Mouse (Mus musculus): ENCODE results near the gene Pde4dip. TPM values are rescaled to one million over a fixed set of nuclear protein-coding genes. Genes with fewer than 3 reads are reported as not detected.

Gene Pde4dip
- polyA plus RNA-seq, 1 experiment = 31.3 TPM

GRCm38 (mm10) chr3:97844163-97844820 is 44.2 kb downstream of the Pde4dip start:
- no peak for DNase-seq (ENCODE audit: low spot score)

DNA sequence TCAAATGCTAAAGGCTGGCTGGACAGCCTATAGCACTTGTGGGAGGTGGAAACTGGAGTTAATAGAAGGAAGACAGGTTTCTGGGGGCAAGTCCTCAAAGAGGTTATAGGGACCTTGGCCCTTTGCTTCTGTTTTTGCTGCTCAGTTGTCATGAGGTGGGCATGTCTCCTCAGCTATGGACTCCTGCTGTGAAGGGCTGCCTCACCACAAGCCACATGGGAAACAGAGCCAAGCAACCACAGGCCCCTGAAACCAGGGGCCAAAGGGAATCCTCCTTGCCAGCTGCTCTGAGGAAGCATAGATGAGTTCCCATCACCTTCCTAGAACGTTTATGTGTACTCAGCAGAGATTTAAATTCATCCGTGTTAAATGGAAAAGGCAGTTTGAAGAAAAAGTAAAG is 45.9 kb downstream of the Pde4dip start:
- no peak for DNase-seq (ENCODE audit: low spot score)

DNA sequence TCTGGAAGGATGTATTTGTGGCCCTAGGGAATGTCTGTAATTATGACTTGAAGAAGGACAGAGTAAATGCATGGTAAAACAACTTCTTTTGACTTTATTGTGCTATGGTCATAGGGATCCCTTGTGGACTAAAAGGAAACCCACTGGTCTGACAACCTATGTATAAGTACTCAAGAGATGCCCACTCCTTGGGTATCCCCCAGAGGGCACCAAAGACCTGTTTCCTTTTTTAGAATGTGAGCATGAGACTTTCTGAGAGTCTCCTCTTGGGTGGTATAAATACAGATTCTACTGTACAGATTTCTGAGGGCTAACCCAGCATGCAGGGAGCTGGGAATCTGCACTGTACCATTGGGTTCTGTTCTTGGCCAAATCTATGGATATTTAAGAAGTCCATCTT is 48.1 kb downstream of the Pde4dip start:
- no peak for DNase-seq (ENCODE audit: low spot score)

GRCm38 (mm10) chr3:97835888-97836287 is 52.6 kb downstream of the Pde4dip start:
- DNase-seq (ENCODE audit: low spot score) = no peak

DNA sequence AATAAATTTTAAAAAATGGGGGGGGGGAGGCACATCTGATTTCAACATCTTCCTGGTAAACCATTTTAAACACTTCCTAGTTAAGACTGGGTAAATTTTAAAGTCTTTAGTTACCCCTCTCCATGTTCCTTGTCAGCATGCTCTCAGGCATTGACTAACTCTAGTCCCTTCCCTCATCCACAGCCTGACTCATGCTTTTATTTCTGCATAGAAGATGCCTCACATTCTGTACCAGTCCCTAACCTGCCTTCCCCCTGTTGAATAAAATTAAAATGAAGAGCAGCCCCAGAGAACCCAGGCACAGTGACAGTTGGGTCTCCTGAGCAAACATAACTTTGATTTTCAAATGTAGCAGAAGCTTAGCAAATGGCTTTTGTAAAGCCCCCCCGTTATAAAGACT is 53.9 kb downstream of the Pde4dip start:
- DNase-seq (ENCODE audit: low spot score) = no peak

DNA sequence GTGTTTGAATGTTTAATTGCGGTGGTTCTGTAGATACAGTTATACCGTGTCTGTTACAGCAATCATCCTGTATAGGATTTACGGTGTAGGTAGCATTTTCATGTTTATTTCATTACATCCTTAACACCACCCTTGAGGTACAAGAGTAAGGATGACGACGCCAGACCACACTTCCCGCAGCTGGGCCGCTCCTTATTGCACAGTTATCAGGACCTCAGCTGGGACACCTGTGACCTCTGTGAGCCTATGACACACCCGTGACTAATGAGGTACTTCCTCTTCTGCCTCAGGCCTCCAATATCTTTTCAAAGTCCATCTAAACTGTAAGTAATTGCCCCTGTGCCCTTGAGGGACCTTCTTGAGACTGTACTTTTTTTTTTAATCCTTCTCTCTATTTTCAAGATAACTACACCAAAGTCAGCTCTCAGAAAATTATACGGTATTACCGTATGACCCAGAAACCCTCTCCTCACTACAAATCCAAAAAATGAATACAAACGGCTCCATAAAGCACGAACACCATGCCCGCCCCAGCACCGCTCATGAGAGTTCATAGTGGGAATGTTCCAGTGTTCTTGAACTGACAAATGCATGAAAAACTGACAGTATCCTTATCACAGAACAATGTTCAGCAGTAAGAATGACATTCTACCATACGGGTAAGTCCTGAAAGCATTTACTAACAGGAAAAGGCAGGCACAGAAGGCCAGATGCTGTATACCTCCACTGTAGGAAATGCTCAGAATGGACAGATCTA is 56.8 kb downstream of the Pde4dip start:
- DNase-seq (ENCODE audit: low spot score) = no peak

DNA sequence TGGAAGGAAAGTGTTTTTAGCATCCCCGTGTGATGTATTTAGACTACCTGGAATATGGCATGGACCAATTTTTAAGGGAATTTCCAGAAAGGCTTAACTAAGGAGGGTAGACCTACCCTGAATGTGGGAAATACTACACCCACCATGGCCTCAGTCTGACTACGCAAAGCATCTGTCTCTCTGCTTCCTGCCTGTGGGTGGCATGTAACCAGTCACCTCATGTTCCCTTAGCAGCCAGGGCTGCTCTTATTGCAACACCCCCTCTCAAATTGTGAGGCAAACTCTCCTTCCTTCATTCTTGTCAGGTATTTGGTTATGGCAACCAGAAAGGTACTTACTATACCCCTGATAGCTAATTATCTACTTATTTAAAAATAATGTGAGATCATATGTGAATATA is 57.9 kb downstream of the Pde4dip start:
- DNase-seq (ENCODE audit: low spot score) = no peak

DNA sequence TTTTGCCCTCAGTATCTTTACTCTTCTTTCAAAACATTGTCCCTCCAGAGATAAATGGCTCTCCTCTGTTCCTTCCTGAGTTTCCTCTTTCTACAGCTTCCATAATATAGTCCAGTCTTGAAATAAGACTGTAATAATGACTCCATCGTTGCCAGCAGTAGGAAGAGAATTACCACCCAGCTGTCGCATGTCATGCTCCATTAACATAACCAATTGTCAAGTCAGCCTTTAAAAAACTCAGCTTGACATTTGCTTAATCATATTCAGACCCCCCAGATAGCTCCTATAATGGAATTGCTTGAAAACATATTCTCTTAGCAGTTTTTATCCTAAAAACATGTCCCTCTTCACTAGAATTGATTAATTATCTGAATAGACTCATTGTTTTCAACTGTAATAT is 58.4 kb downstream of the Pde4dip start:
- DNase-seq (ENCODE audit: low spot score) = no peak

GRCm38 (mm10) chr3:97828286-97828685 is 60.2 kb downstream of the Pde4dip start:
- DNase-seq (ENCODE audit: low spot score) = no peak

- no peak for DNase-seq (ENCODE audit: low spot score)
These were observed 63.3 kb downstream of the Pde4dip start for GRCm38 (mm10) chr3:97825246-97825645.

DNA sequence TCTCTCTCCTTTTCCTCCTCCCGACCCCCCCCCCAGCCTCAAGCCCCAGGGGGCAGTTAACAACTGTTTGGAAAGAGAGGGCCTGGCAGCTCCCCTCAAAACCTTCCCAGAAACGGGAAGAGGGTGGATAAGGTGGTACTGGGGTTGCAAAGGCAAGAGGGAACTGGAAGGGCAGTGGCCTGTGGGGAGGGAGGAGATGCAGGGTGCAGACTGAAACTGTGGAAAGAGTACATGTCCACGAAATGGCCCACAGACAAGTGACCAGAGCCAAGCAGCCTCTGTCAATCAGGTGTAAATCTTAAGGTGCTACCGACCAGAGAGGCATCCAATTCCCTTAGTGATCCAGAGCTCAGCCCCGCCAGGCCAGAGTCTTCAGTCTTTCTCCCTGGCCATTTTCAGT is 63.8 kb downstream of the Pde4dip start:
- DNase-seq (ENCODE audit: low spot score) = no peak

- peak; percentile 26 for DNase-seq (ENCODE audit: low spot score)
These were observed 64.3 kb downstream of the Pde4dip start for GRCm38 (mm10) chr3:97824011-97824711.

GRCm38 (mm10) chr3:97823438-97823837 is 65.1 kb downstream of the Pde4dip start:
- no peak for DNase-seq (ENCODE audit: low spot score)

- DNase-seq (ENCODE audit: low spot score) = no peak
These were observed 69.5 kb downstream of the Pde4dip start for GRCm38 (mm10) chr3:97819050-97819449.

DNA sequence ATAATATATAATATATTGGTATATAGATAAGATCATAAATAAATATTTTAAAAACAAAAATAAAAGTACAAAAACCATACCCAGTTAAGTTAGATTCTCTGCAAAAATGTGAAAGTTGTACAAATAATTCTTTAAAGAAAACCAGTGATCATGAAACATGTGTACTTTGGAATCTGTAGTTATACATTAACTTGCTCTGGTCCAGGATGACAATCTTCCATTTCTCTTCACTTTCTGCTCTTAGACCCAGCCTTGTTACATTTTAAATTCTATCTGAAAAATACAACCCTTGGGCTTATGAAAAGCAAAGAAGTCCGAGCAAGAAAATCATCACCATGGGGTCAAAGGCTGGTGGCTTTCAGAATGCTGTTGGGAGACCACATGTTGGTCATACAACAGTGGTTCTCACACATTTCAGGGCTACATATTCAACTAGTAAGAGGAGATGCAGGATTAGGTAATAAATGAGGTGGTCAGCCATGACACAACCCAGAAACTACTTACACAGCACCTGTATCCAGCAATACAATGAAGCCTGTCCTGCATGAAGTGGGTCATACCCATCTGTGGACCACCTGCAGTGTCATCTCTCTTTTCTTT is 70.0 kb downstream of the Pde4dip start:
- no peak for DNase-seq (ENCODE audit: low spot score)

DNA sequence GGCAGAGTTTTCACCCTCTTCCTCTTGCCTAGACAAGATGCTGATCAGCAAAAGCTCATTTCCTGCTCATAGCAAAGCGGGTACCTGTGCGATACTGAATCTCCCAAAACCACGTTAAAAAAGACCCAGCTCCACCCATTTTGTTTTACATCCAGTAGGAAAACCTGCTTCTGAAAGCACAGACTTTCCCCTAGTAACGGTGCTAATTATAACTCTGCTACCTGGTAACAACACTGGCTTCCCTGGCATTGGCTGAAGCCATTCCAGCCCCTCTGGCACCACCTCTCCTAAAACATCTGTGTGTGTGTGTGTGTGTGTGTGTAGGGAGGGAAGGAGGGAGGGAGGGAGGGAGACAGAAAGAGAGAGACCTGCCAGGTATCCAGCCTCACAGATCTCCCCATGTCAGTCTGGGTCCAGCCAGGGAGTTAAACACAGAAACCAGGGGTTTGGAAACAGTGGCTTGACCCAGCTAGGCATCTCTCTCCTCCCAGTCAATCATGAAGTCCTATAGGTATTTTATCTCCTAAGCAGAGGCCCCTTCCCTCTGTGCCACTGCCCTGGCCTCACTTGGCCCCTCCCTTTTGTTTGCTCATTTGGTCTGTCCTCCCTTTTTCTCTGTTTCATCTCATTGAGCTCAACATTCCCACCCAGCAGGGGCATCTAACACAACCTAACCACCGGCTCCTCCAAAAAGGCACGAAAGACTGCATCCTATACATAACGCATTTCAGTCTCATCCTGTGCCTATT is 76.7 kb downstream of the Pde4dip start:
- no peak for DNase-seq (ENCODE audit: low spot score)

DNA sequence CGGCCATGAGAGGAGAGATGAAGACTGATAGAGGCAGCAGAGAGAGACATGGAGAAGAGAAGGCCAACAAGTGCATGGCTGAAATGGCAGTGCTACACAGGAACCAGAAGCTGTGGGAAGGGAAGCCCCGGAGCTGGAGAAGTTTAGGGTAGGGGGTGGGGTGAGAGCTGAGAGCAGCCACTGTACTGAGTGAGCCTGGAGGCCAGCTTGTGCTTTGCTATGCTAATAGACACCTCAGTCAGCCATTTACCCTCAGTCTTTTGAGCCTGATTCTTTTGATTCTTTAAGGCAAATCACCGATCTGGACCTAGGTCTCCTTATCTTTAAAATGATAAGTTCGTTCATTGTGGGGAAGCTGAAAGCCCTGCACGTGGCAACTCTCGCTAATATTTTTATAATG is 77.3 kb downstream of the Pde4dip start:
- no peak for DNase-seq (ENCODE audit: low spot score)

GRCm38 (mm10) chr3:97810334-97810733 is 78.2 kb downstream of the Pde4dip start:
- no peak for DNase-seq (ENCODE audit: low spot score)

- no peak for DNase-seq (ENCODE audit: low spot score)
These were observed 82.9 kb downstream of the Pde4dip start for GRCm38 (mm10) chr3:97805559-97805958.

GRCm38 (mm10) chr3:97803675-97804074 is 84.8 kb downstream of the Pde4dip start:
- DNase-seq (ENCODE audit: low spot score) = no peak

DNA sequence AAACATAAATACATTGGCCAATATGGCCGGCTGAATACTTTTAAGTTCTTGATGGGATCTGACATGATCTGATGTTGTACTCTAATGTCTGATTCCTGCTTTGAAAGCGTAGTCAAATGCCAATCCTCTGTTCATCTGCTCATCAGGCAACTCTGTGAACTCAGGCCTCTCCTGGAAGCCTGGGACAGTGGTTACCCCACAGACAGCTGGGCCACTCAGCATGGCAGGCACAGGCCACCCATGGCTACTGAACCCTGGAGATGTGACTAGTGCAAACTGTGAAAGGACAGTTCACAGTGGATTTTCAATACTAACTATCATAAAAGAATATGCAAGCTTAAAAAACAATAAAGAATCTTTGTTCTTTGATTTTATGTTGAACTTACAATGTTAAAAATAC is 85.6 kb downstream of the Pde4dip start:
- DNase-seq (ENCODE audit: low spot score) = no peak

DNA sequence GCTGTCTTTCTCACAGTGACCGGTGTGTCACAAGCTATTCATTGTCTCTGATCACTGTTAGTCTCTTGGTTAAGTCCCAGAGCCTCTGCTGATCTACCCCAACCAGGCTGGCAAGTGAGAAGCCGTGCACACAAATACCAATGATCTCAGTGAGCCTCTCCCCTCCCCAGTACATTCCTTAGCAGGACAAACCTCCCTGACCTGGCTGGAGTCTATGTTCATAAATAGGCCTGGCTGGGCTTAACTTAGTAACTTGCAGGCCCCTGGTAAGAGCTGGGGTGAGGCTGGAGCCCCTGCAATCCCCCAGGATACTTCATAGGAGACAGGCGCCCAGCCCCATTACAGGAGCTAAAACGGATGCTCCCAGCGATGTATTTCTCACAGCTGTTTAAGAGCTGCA is 86.2 kb downstream of the Pde4dip start:
- no peak for DNase-seq (ENCODE audit: low spot score)
